Mouse (Mus musculus): ENCODE results near the gene Phf24.

DNA sequence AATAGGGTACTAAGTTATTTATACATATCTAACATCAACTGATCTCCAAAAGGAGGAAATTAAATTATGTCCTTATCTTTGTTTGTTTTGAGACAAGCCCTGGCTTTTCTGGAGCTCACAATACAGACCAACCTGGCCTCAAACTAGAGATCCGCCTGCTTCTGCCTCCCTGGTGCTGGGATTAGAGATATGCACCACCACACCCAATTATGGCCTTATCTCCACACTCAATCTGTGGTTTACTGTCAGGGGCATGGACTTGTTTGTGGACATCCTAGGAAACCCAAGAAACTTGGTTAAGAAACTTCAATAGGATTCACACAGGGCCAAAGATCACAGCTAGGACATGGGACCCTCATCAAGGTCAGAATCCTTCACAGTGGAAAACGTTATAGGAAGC, 38.8 kb upstream of the Phf24 start:
- TF ChIP-seq CTCF (IDR thresholded peaks at IDR 0.05; ENCODE audit: low read depth, low read length) (no peak), GATA1 (IDR thresholded peaks at IDR 0.05; ENCODE audit: borderline replicate concordance, low read length) (no peak), POLR2AphosphoS5 (IDR thresholded peaks at IDR 0.05; ENCODE audit: insufficient replicate concordance, low read depth, low read length) (no peak), TAL1 (conservative IDR thresholded peaks at IDR 0.05; ENCODE audit: low read depth, low read length) (peak; percentile 16; the same call in 1 of the 2 replicates), GATA2 (IDR thresholded peaks at IDR 0.05; ENCODE audit: borderline replicate concordance, low read depth, low read length) (no peak)
